Mouse (Mus musculus) intestine, postnatal 0 days (tissue): ENCODE measurements around the gene Pip5k1b. TPM values are rescaled to one million over a fixed set of nuclear protein-coding genes. Genes with fewer than 3 reads are reported as not detected.

ENCODE experiments used
- ATAC-seq: fragments of 200-750 bp; cut with Nextera tagmentation; 2 replicates; pipeline ENCODE4 v1.8.0; 2017; ENCODE audit warnings: mild to moderate bottlenecking, moderate TSS enrichment, moderate library complexity
- H3K27ac ChIP-seq: fragments of 300-500 bp; sonication (generic); 2 replicates; pipeline ENCODE4 v1.5.1; 2014; ENCODE audit warnings: mild to moderate bottlenecking, low read depth, low read length, moderate library complexity
- H3K27me3 ChIP-seq: fragments of 300-500 bp; sonication (generic); replicated peaks from 2 replicates; pipeline ENCODE4 v1.6.1; 2014; ENCODE audit warnings: low read length, mixed read lengths; ENCODE audit not compliant: control insufficient read depth, insufficient read depth
- H3K36me3 ChIP-seq: fragments of 300-500 bp; sonication (generic); 2 replicates; pipeline ENCODE4 v1.6.1; 2014; ENCODE audit warnings: mild to moderate bottlenecking, moderate library complexity; ENCODE audit not compliant: control insufficient read depth, insufficient read depth
- H3K4me1 ChIP-seq: fragments of 300-500 bp; sonication (generic); replicated peaks from 2 replicates; pipeline ENCODE4 v1.6.1; 2014; ENCODE audit warnings: antibody characterized with exemption, low read length, mixed read lengths; ENCODE audit not compliant: control insufficient read depth, insufficient read depth
- H3K4me2 ChIP-seq: fragments of 300-500 bp; sonication (generic); replicated peaks from 2 replicates; pipeline ENCODE4 v1.6.1; 2014; ENCODE audit warnings: low read depth, mild to moderate bottlenecking, moderate library complexity
- H3K4me3 ChIP-seq: fragments of 300-500 bp; sonication (generic); 2 replicates; pipeline ENCODE4 v1.5.1; 2014; ENCODE audit warnings: low read depth, low read length
- H3K9ac ChIP-seq: fragments of 300-500 bp; sonication (generic); 2 replicates; pipeline ENCODE4 v1.6.1; 2014; ENCODE audit warnings: mild to moderate bottlenecking, low read depth, low read length
- H3K9me3 ChIP-seq: fragments of 300-500 bp; sonication (generic); 2 replicates; pipeline ENCODE4 v1.6.1; 2016; ENCODE audit warnings: mixed run types; ENCODE audit not compliant: control insufficient read depth
- CTCF ChIP-seq: sonication (generic); IDR thresholded peaks from 2 replicates; pipeline ENCODE4 v1.5.1; 2016; ENCODE audit warnings: low read depth, mild to moderate bottlenecking, control low read depth, antibody characterized with exemption, moderate library complexity
- WGBS: fragments of 180-500 bp; shearing (Covaris S2); extraction: QIAGEN DNeasy Blood & Tissue Kit; methylation state at CpG from one replicate; pipeline ENCODE4 v1.1.7; 2014; 5-methylcytosine and 5-hydroxymethylcytosine counted together
- polyA plus RNA-seq: library from polyadenylated mRNA; unstranded; fragments of >200 nt; fragmentation: Nextera tagmentation; extraction: Ambion mirVana; gene quantifications from 2 replicates; pipeline ENCODE4 v1.2.1, GENCODE M21; 2015

Pip5k1b gene
- polyA plus RNA-seq, 1 experiment from 2014 or later = 29.4 TPM

GRCm38 (mm10) chr19:24490275-24490674 is 65.4 kb downstream of the Pip5k1b start:
- no peaks in the 10 kb centered on the region for H3K36me3 ChIP-seq
- no peak for TF ChIP-seq CTCF

GRCm38 (mm10) chr19:24486433-24487296 is 69.0 kb downstream of the Pip5k1b start:
- peak overlapping the region; percentile 28; the same call in 1 of the 2 replicates for H3K27ac ChIP-seq
- no peak overlapping the region for H3K9ac ChIP-seq
- ATAC-seq = peak; percentile 80
- no peaks in the 10 kb centered on the region for H3K36me3 ChIP-seq
- no peak overlapping the region for H3K4me3 ChIP-seq
- WGBS = 63% methylated on average over 8 of the region's 8 CpGs
- H3K9me3 ChIP-seq = no peaks in the 10 kb centered on the region
- H3K27me3 ChIP-seq = no peaks in the 10 kb centered on the region
- TF ChIP-seq CTCF = no peak
- H3K4me1 ChIP-seq = peaks cover 5% of the 10 kb centered on the region; the same call in 1 of the 2 replicates
- 0 out of 2 replicates have a peak overlapping the region, but pooled peaks have one; percentile 9 for H3K4me2 ChIP-seq

More at GRCm38 (mm10) chr19:24490275-24490674, 65.4 kb downstream of the Pip5k1b start:
- Histone ChIP-seq H3K4me2 (no peak overlapping the region), H3K4me3 (no peak overlapping the region), H3K27me3 (no peaks in the 10 kb centered on the region), H3K4me1 (peaks cover 5% of the 10 kb centered on the region; the same call in 1 of the 2 replicates), H3K27ac (no peak overlapping the region), H3K9me3 (no peaks in the 10 kb centered on the region), H3K9ac (no peak overlapping the region)
- 62% methylated on average over 5 of the region's 5 CpGs for WGBS
- ATAC-seq = no peak

DNA sequence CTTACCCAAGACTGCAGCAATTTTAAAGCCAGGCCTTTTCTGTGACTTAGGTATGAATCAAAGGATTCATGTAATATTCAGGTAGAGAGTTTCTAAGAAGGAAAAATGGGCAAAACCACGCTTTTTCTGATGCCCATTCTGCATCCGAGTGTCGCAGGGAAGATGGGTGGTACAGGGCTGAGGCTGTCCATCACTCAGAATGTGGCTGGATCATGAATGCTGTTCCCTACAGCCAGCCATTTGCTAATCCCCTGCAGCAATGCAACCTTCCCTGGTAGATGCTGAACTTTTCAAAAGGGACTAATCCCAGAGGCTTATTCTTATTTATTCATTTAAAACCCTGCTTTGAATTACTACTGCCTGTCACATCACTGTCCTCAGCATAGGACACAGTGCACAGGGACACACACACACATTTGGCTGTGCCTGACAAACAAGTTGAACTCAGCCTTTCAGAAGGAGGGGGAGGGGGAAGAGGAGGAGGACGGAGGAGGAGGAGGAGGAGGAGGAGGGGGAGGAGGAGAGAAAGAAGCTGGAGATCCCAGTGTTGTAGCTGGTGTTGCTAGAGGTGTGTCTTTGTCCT is 71.0 kb downstream of the Pip5k1b start:
- no peak for ATAC-seq
- peaks cover 5% of the 10 kb centered on the region; the same call in 1 of the 2 replicates for H3K4me1 ChIP-seq

GRCm38 (mm10) chr19:24480916-24481315 is 74.8 kb downstream of the Pip5k1b start:
- no peaks in the 10 kb centered on the region for H3K9me3 ChIP-seq
- WGBS = 50% methylated on average over 2 of the region's 2 CpGs

More for the DNA sequence above, 71.0 kb downstream of the Pip5k1b start:
- Histone ChIP-seq H3K27me3 (no peaks in the 10 kb centered on the region), H3K4me2 (no peak overlapping the region), H3K9ac (no peak overlapping the region), H3K9me3 (no peaks in the 10 kb centered on the region), H3K36me3 (no peaks in the 10 kb centered on the region), H3K4me3 (no peak overlapping the region), H3K27ac (no peak overlapping the region)
- 74% methylated on average over 4 of the region's 4 CpGs for WGBS
- TF ChIP-seq CTCF = no peak

GRCm38 (mm10) chr19:24476929-24477882 is 78.5 kb downstream of the Pip5k1b start, which contains the start of gene Fam122a:
Gene Fam122a, minus strand, starts transcription at chr19:24477356.
- WGBS = under 1% methylated on average over 84 of the region's 92 CpGs
- Histone ChIP-seq H3K27ac (peak within 1 kb of the TSS; percentile 94), H3K9ac (peak within 1 kb of the TSS; percentile 91), H3K9me3 (no peaks in the 10 kb centered on the region), H3K4me3 (peak within 1 kb of the TSS; percentile 83), H3K27me3 (no peaks in the 10 kb centered on the region), H3K36me3 (no peaks in the 10 kb centered on the region; the same call in 1 of the 2 replicates), H3K4me1 (peaks cover 5% of the 10 kb centered on the region; the same call in 1 of the 2 replicates), H3K4me2 (peak within 1 kb of the TSS; percentile 74)
- ATAC-seq = peak; percentile 95
- peak; percentile 51 for TF ChIP-seq CTCF

More at GRCm38 (mm10) chr19:24480916-24481315, 74.8 kb downstream of the Pip5k1b start:
- Histone ChIP-seq H3K36me3 (no peaks in the 10 kb centered on the region), H3K4me3 (no peak overlapping the region), H3K4me2 (no peak overlapping the region), H3K27me3 (no peaks in the 10 kb centered on the region), H3K27ac (no peak overlapping the region), H3K9ac (no peak overlapping the region), H3K4me1 (peaks cover 5% of the 10 kb centered on the region; the same call in 1 of the 2 replicates)
- TF ChIP-seq CTCF = no peak
- ATAC-seq = no peak
